Mouse (Mus musculus): ENCODE measurements at regions not wholly inside any gene's neighbourhood (a gene's known extent, or its start where the extent isn't known, plus 50 kb on each side); places are given as distances from the start of the nearest gene placed in this dataset.

DNA sequence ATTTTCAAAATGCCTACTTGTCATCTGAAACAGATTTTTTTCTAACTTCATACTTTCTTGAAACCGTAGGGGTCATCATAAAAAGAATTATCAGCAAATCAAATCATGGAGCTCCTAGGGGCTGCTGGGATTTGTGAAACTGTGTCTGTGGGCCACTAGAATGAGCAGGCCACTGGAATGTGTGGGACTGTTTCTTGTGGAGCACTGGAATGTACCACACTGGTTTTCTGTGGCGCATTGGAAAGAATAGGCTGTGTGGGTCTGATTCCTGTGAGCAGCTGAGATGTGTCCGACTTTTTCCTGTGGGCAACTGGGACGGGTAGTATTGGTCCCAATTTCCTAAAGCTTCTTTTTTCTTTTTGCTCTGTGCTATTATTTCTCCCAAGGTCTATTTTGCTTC, 90.6 kb downstream of the Naa11 start:
- Histone ChIP-seq H3K27ac (replicated peaks; ENCODE audit: insufficient read depth, low read depth, low read length) (no peak overlapping the region), H3K4me1 (ENCODE audit: control insufficient read depth, insufficient read depth, low read length) (no peaks in the 10 kb centered on the region), H3K27me3 (ENCODE audit: control insufficient read depth, insufficient read depth, low read length) (no peaks in the 10 kb centered on the region), H3K36me3 (ENCODE audit: control insufficient read depth, insufficient read depth, low read length) (no peaks in the 10 kb centered on the region), H3K9ac (ENCODE audit: low read depth, low read length) (no peak overlapping the region), H3K4me3 (ENCODE audit: insufficient read depth, low read depth, low read length) (no peak overlapping the region), H3K79me2 (ENCODE audit: control insufficient read depth, insufficient read depth, low read length) (no peaks in the 10 kb centered on the region)
- WGBS: 83% methylated on average over 4 of the region's 4 CpGs
- DNase-seq (ENCODE audit: extremely low read depth, low read depth, low spot score): no peak
- no peak for TF ChIP-seq POLR2A (IDR thresholded peaks at IDR 0.05; ENCODE audit: extremely low read depth, insufficient read depth, low read length)
- TF ChIP-seq CTCF (IDR thresholded peaks at IDR 0.05; ENCODE audit: low read depth, low read length): no peak

DNA sequence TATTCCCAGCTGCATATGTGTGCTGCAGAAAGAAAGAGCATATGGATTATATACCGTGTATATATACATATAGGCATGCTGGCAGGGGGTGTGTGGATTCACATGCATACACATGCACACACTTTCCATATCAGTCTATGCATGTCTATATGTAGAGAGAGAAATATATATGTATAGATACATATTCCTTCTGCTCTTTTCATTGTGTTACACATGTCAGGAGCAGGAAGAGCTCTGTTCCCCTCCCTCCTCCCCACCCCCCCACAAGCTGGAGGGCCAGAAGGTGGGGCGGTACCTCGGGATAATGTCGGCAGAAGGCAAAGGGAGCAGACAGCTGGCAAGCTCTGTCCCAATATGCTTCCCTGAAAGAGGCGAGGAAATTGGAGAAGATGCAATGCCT, 91.3 kb downstream of the Naa11 start:
- no peaks in the 10 kb centered on the region for H3K79me2 ChIP-seq (ENCODE audit: control insufficient read depth, insufficient read depth, low read length)
- no peak overlapping the region for H3K4me3 ChIP-seq (ENCODE audit: insufficient read depth, low read depth, low read length)
- no peaks in the 10 kb centered on the region for H3K4me1 ChIP-seq (ENCODE audit: control insufficient read depth, insufficient read depth, low read length)
- DNase-seq (ENCODE audit: extremely low read depth, low read depth, low spot score): no peak
- H3K36me3 ChIP-seq (ENCODE audit: control insufficient read depth, insufficient read depth, low read length): no peaks in the 10 kb centered on the region
- WGBS: 84% methylated on average over 5 of the region's 5 CpGs
- H3K27me3 ChIP-seq (ENCODE audit: control insufficient read depth, insufficient read depth, low read length): no peaks in the 10 kb centered on the region
- H3K27ac ChIP-seq (replicated peaks; ENCODE audit: insufficient read depth, low read depth, low read length): no peak overlapping the region
- TF ChIP-seq CTCF (IDR thresholded peaks at IDR 0.05; ENCODE audit: low read depth, low read length) (no peak), POLR2A (IDR thresholded peaks at IDR 0.05; ENCODE audit: extremely low read depth, insufficient read depth, low read length) (no peak)
- H3K9ac ChIP-seq (ENCODE audit: low read depth, low read length): no peak overlapping the region

DNA sequence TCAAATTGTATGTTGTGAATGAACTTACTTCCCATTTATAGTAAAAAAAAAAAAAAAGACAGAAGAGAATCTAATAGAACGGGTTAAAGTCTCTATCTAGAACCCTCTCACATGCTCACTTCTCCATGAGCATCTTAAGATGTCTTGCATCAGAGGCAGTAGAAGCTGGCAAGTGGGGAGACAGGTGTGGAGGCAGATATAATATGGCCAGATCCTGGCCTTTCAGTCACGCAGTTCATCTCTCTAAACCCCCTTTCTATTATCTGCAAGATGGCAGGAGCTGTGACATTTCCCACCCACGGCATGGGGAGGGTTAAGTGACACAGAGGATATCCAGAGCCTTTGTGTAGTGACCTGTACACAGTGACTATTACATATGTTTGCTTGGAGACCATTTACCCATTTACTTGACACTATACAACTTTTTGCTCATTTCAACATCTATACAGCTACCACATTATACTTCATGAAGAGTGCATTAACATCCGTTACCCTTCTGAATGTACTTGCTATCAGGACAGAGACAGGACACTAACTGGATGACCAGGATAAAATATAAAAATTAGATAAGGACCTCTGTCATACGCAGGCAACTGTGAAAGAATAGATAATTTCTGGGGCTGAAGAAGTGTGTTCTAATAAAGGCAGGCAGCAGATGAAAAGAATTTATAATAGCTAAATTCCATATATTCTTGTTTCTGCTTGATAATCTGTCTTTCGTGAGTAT, 91.9 kb downstream of the Naa11 start:
- no peak for DNase-seq (ENCODE audit: extremely low read depth, low read depth, low spot score)
- H3K27ac ChIP-seq (replicated peaks; ENCODE audit: insufficient read depth, low read depth, low read length): no peak overlapping the region
- TF ChIP-seq POLR2A (IDR thresholded peaks at IDR 0.05; ENCODE audit: extremely low read depth, insufficient read depth, low read length) (no peak), CTCF (IDR thresholded peaks at IDR 0.05; ENCODE audit: low read depth, low read length) (no peak)
- no peak overlapping the region for H3K9ac ChIP-seq (ENCODE audit: low read depth, low read length)
- no peaks in the 10 kb centered on the region for H3K4me1 ChIP-seq (ENCODE audit: control insufficient read depth, insufficient read depth, low read length)
- no peaks in the 10 kb centered on the region for H3K36me3 ChIP-seq (ENCODE audit: control insufficient read depth, insufficient read depth, low read length)
- H3K4me3 ChIP-seq (ENCODE audit: insufficient read depth, low read depth, low read length): no peak overlapping the region
- WGBS: 77% methylated on average over 6 of the region's 6 CpGs
- no peaks in the 10 kb centered on the region for H3K79me2 ChIP-seq (ENCODE audit: control insufficient read depth, insufficient read depth, low read length)
- no peaks in the 10 kb centered on the region for H3K27me3 ChIP-seq (ENCODE audit: control insufficient read depth, insufficient read depth, low read length)

DNA sequence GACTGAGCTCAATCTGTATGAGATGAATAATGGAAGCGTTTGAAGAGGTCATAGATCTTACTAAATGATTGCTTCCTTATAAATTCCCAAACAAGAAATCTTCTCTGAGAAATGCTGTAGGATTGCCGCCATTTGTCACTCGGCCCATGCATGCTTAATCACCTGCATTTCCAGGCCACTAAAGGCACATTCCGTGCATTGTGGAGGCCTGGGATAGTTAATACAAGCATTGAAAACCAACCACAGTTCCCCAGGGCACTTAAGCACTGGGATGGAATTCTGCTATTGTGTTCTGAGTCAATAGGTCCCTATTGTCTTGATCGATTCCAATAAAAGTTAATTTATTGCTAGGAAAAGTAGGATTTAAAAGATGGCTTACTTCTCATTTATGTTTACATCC, 92.5 kb downstream of the Naa11 start:
- no peaks in the 10 kb centered on the region for H3K4me1 ChIP-seq (ENCODE audit: control insufficient read depth, insufficient read depth, low read length)
- no peaks in the 10 kb centered on the region for H3K79me2 ChIP-seq (ENCODE audit: control insufficient read depth, insufficient read depth, low read length)
- TF ChIP-seq CTCF (IDR thresholded peaks at IDR 0.05; ENCODE audit: low read depth, low read length) (no peak), POLR2A (IDR thresholded peaks at IDR 0.05; ENCODE audit: extremely low read depth, insufficient read depth, low read length) (no peak)
- no peak overlapping the region for H3K27ac ChIP-seq (replicated peaks; ENCODE audit: insufficient read depth, low read depth, low read length)
- no peak for DNase-seq (ENCODE audit: extremely low read depth, low read depth, low spot score)
- WGBS: 85% methylated on average over 5 of the region's 5 CpGs
- H3K36me3 ChIP-seq (ENCODE audit: control insufficient read depth, insufficient read depth, low read length): no peaks in the 10 kb centered on the region
- no peak overlapping the region for H3K4me3 ChIP-seq (ENCODE audit: insufficient read depth, low read depth, low read length)
- no peaks in the 10 kb centered on the region for H3K27me3 ChIP-seq (ENCODE audit: control insufficient read depth, insufficient read depth, low read length)
- H3K9ac ChIP-seq (ENCODE audit: low read depth, low read length): no peak overlapping the region

DNA sequence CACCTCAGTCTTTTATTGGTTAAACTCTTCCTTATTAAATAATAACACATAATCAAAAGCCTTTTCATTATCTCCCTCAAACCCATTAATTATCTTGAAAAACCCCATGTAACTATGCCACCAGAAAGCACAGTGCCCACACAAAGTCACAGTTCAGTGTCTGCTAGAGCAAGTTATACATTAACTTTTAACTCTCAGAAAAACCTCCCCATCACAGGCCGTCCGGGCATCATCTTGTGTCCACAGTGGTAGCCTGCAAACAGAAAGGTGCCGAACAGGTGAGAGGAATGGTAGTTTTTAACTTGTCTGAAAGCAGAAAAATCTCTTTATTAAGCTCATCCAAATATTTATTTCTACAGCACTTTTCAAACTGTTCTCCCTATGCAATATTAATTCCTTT, 96.0 kb downstream of the Naa11 start:
- DNase-seq (ENCODE audit: extremely low read depth, low read depth, low spot score): no peak
- Histone ChIP-seq H3K27ac (replicated peaks; ENCODE audit: insufficient read depth, low read depth, low read length) (no peak overlapping the region), H3K27me3 (ENCODE audit: control insufficient read depth, insufficient read depth, low read length) (no peaks in the 10 kb centered on the region), H3K36me3 (ENCODE audit: control insufficient read depth, insufficient read depth, low read length) (no peaks in the 10 kb centered on the region), H3K4me3 (ENCODE audit: insufficient read depth, low read depth, low read length) (no peak overlapping the region), H3K79me2 (ENCODE audit: control insufficient read depth, insufficient read depth, low read length) (no peaks in the 10 kb centered on the region), H3K4me1 (ENCODE audit: control insufficient read depth, insufficient read depth, low read length) (no peaks in the 10 kb centered on the region), H3K9ac (ENCODE audit: low read depth, low read length) (no peak overlapping the region)
- no peak for TF ChIP-seq CTCF (IDR thresholded peaks at IDR 0.05; ENCODE audit: low read depth, low read length)
- TF ChIP-seq POLR2A (IDR thresholded peaks at IDR 0.05; ENCODE audit: extremely low read depth, insufficient read depth, low read length): no peak
- WGBS: 23% methylated on average over 3 of the region's 3 CpGs

DNA sequence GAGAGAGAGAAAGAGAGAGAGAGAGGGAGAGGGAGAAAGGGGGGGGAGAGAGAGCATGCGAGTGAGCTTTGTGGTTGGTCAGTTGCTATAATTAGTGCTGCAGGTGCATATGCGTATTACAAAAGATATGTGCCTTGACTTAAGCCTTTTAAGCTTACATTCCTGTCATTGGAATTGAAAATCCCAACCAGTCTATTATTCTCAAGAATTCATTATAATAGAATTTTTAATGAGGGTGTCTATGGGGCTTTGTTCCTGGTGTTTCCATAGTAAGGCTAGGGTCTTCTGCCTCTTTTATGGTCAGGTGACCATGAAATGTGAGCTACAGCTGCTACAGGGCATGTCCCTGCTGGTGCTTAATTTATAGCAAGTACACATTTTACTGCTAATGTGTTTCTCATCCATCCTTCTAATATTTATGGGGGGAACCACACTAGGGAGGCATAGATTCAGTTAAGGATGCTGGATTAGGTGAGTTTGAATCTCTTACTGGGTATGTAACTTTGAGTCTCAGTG, 102.0 kb downstream of the Naa11 start:
- Histone ChIP-seq H3K4me1 (ENCODE audit: control insufficient read depth, insufficient read depth, low read length) (no peaks in the 10 kb centered on the region), H3K9ac (ENCODE audit: low read depth, low read length) (no peak overlapping the region), H3K4me3 (ENCODE audit: insufficient read depth, low read depth, low read length) (no peak overlapping the region), H3K27me3 (ENCODE audit: control insufficient read depth, insufficient read depth, low read length) (no peaks in the 10 kb centered on the region), H3K27ac (replicated peaks; ENCODE audit: insufficient read depth, low read depth, low read length) (no peak overlapping the region), H3K36me3 (ENCODE audit: control insufficient read depth, insufficient read depth, low read length) (no peaks in the 10 kb centered on the region), H3K79me2 (ENCODE audit: control insufficient read depth, insufficient read depth, low read length) (no peaks in the 10 kb centered on the region)
- 78% methylated on average over 2 of the region's 2 CpGs for WGBS
- TF ChIP-seq POLR2A (IDR thresholded peaks at IDR 0.05; ENCODE audit: extremely low read depth, insufficient read depth, low read length): no peak
- TF ChIP-seq CTCF (IDR thresholded peaks at IDR 0.05; ENCODE audit: low read depth, low read length): no peak
- no peak for DNase-seq (ENCODE audit: extremely low read depth, low read depth, low spot score)

Data from liver, adult 2 months (tissue).